Mouse (Mus musculus) small intestine, adult 2 months (tissue): ENCODE results near the gene Wwc2.

Source experiments
- CTCF ChIP-seq: fragments of 200-500 bp; IDR thresholded peaks from 2 replicates; pipeline ENCODE4 v1.5.1; 2012; ENCODE audit warnings: low read depth, mild to moderate bottlenecking, control low read depth, inconsistent platforms, low read length, moderate library complexity, mixed read lengths; ENCODE audit not compliant: insufficient replicate concordance, insufficient read length; ENCODE audit errors: extremely low read depth
- POLR2A ChIP-seq: fragments of 200-500 bp; IDR thresholded peaks from 2 replicates; pipeline ENCODE4 v1.6.1; 2012; ENCODE audit warnings: low read depth, mild to moderate bottlenecking, control low read depth, inconsistent platforms, low read length, moderate library complexity

- TF ChIP-seq POLR2A (no peak), CTCF (no peak)
Observed at GRCm38 (mm10) chr8:47996712-47997111, 6.0 kb upstream of the Wwc2 start.
